Mouse (Mus musculus) MEL (cell line): ENCODE results near the gene Pdzd2. TPM values are rescaled to one million over a fixed set of nuclear protein-coding genes. Genes with fewer than 3 reads are reported as not detected.

Source experiments
- DNase-seq: peaks from one replicate; pipeline ENCODE4 v3.0.0; 2011; ENCODE audit warnings: low read depth, low spot score
- H3K27ac ChIP-seq: 2 replicates; pipeline ENCODE4 v1.5.1; 2012; ENCODE audit warnings: low read depth, mild to moderate bottlenecking, control low read depth, low read length, moderate library complexity; ENCODE audit not compliant: control insufficient read depth
- H3K27me3 ChIP-seq, 2 experiments: fragments of 150-350 bp in 1 of 2; sonication (generic) in 1 of 2; 2 replicates each; pipeline ENCODE4 v1.6.1; 2012; ENCODE audit warnings: low read length in 2 of 2, mild to moderate bottlenecking in 2 of 2, improper control_type of control experiment in 1 of 2, moderate library complexity in 1 of 2; ENCODE audit not compliant: insufficient read depth in 2 of 2, control insufficient read depth in 1 of 2
- H3K36me3 ChIP-seq, 2 experiments: 2 replicates each; pipeline ENCODE4 v1.6.1; 2012 to 2014; ENCODE audit warnings: low read length in 2 of 2, improper control_type of control experiment in 1 of 2, inconsistent platforms in 1 of 2, mild to moderate bottlenecking in 1 of 2; ENCODE audit not compliant: insufficient read depth in 2 of 2, control insufficient read depth in 1 of 2
- H3K4me1 ChIP-seq, 2 experiments: fragments of 150-350 bp in 1 of 2; sonication (generic) in 1 of 2; 2 replicates each; pipeline ENCODE4 v1.6.1; 2012; ENCODE audit warnings: low read length in 2 of 2, improper control_type of control experiment in 1 of 2, mild to moderate bottlenecking in 1 of 2; ENCODE audit not compliant: insufficient read depth in 2 of 2, control insufficient read depth in 1 of 2
- H3K4me3 ChIP-seq, 2 experiments: fragments of 150-350 bp in 1 of 2; sonication (generic) in 1 of 2; 2 replicates each; pipeline ENCODE4 v1.5.1; 2012; ENCODE audit warnings: low read depth in 2 of 2, low read length in 2 of 2, mild to moderate bottlenecking in 2 of 2, moderate library complexity in 2 of 2, control low read depth in 1 of 2, improper control_type of control experiment in 1 of 2; ENCODE audit not compliant: control insufficient read depth in 1 of 2, insufficient read depth in 1 of 2
- H3K79me2 ChIP-seq: 2 replicates; pipeline ENCODE4 v1.6.1; 2012; ENCODE audit warnings: mild to moderate bottlenecking, low read length, moderate library complexity; ENCODE audit not compliant: control insufficient read depth, poor library complexity, insufficient read depth
- H3K9ac ChIP-seq: 2 replicates; pipeline ENCODE4 v1.6.1; 2012; ENCODE audit warnings: low read depth, mild to moderate bottlenecking, control low read depth, low read length, moderate library complexity; ENCODE audit not compliant: control insufficient read depth, poor library complexity, severe bottlenecking
- H3K9me3 ChIP-seq: fragments of 150-350 bp; sonication (generic); replicated peaks from 2 replicates; pipeline ENCODE4 v1.6.1; 2012; ENCODE audit warnings: mild to moderate bottlenecking, low read length, improper control_type of control experiment, moderate library complexity; ENCODE audit not compliant: insufficient read depth
- BHLHE40 ChIP-seq: IDR thresholded peaks from 2 replicates; pipeline ENCODE4 v1.6.1; 2012; ENCODE audit warnings: low read depth, mild to moderate bottlenecking, inconsistent platforms, low read length, improper control_type of control experiment, borderline replicate concordance
- CHD1 ChIP-seq: IDR thresholded peaks from 2 replicates; pipeline ENCODE4 v1.6.1; 2012; ENCODE audit warnings: low read depth, mild to moderate bottlenecking, inconsistent platforms, low read length, improper control_type of control experiment
- E2F4 ChIP-seq: IDR thresholded peaks from 2 replicates; pipeline ENCODE4 v1.6.1; 2011; ENCODE audit warnings: low read depth, low read length, improper control_type of control experiment, borderline replicate concordance
- EP300 ChIP-seq, 2 experiments: IDR thresholded peaks; 2 replicates each; pipeline ENCODE4 v1.6.1; 2011; ENCODE audit warnings: improper control_type of control experiment in 2 of 2, low read length in 2 of 2, low read depth in 1 of 2, mild to moderate bottlenecking in 1 of 2
- ETS1 ChIP-seq: IDR thresholded peaks from 2 replicates; pipeline ENCODE4 v1.6.1; 2012; ENCODE audit warnings: low read depth, mild to moderate bottlenecking, inconsistent platforms, low read length, improper control_type of control experiment, moderate library complexity
- GABPA ChIP-seq: IDR thresholded peaks from 2 replicates; pipeline ENCODE4 v1.6.1; 2012; ENCODE audit warnings: low read depth, mild to moderate bottlenecking, inconsistent platforms, low read length, improper control_type of control experiment, moderate library complexity
- HCFC1 ChIP-seq: IDR thresholded peaks from 2 replicates; pipeline ENCODE4 v1.6.1; 2012; ENCODE audit warnings: low read depth, mild to moderate bottlenecking, inconsistent platforms, low read length, improper control_type of control experiment, moderate library complexity
- KAT2A ChIP-seq: conservative IDR thresholded peaks from 2 replicates; pipeline ENCODE4 v1.6.1; 2012; ENCODE audit warnings: low read depth, low read length, improper control_type of control experiment, inconsistent platforms
- MAFK ChIP-seq: IDR thresholded peaks from 2 replicates; pipeline ENCODE4 v1.6.1; 2011; ENCODE audit warnings: low read depth, mild to moderate bottlenecking, low read length, improper control_type of control experiment, borderline replicate concordance
- MAX ChIP-seq: IDR thresholded peaks from 2 replicates; pipeline ENCODE4 v1.6.1; 2011; ENCODE audit warnings: low read length, improper control_type of control experiment
- MAZ ChIP-seq: IDR thresholded peaks from 2 replicates; pipeline ENCODE4 v1.6.1; 2012; ENCODE audit warnings: low read depth, mild to moderate bottlenecking, inconsistent platforms, low read length, improper control_type of control experiment
- MXI1 ChIP-seq: IDR thresholded peaks from 2 replicates; pipeline ENCODE4 v1.6.1; 2011; ENCODE audit warnings: mild to moderate bottlenecking, low read depth, low read length, improper control_type of control experiment
- MYC ChIP-seq: IDR thresholded peaks from 2 replicates; pipeline ENCODE4 v1.6.1; 2011; ENCODE audit warnings: low read depth, mild to moderate bottlenecking, low read length, improper control_type of control experiment, moderate library complexity
- POLR2AphosphoS2 ChIP-seq: IDR thresholded peaks from 2 replicates; pipeline ENCODE4 v1.6.1; 2011; ENCODE audit warnings: low read length, improper control_type of control experiment
- RCOR1 ChIP-seq: IDR thresholded peaks from 2 replicates; pipeline ENCODE4 v1.6.1; 2012; ENCODE audit warnings: low read depth, mild to moderate bottlenecking, inconsistent platforms, low read length, improper control_type of control experiment
- SIN3A ChIP-seq: IDR thresholded peaks from 2 replicates; pipeline ENCODE4 v1.6.1; 2012; ENCODE audit warnings: low read length, improper control_type of control experiment, inconsistent platforms
- TCF12 ChIP-seq: IDR thresholded peaks from 2 replicates; pipeline ENCODE4 v1.6.1; 2014; ENCODE audit warnings: low read depth, mild to moderate bottlenecking, inconsistent platforms, low read length, improper control_type of control experiment, moderate library complexity
- UBTF ChIP-seq: IDR thresholded peaks from 2 replicates; pipeline ENCODE4 v1.6.1; 2012; ENCODE audit warnings: low read depth, mild to moderate bottlenecking, inconsistent platforms, low read length, improper control_type of control experiment, moderate library complexity, borderline replicate concordance; ENCODE audit not compliant: insufficient read depth
- USF1 ChIP-seq: IDR thresholded peaks from 2 replicates; pipeline ENCODE4 v1.6.1; 2014; ENCODE audit warnings: low read depth, mild to moderate bottlenecking, inconsistent platforms, low read length, improper control_type of control experiment, moderate library complexity
- ZC3H11A ChIP-seq: IDR thresholded peaks from 2 replicates; pipeline ENCODE4 v1.6.1; 2012; ENCODE audit warnings: low read depth, mild to moderate bottlenecking, inconsistent platforms, low read length, improper control_type of control experiment
- ZKSCAN1 ChIP-seq: IDR thresholded peaks from 2 replicates; pipeline ENCODE4 v1.6.1; 2012; ENCODE audit warnings: low read depth, mild to moderate bottlenecking, inconsistent platforms, low read length, improper control_type of control experiment, moderate library complexity
- ZMIZ1 ChIP-seq: IDR thresholded peaks from 2 replicates; pipeline ENCODE4 v1.6.1; 2012; ENCODE audit warnings: low read depth, mild to moderate bottlenecking, inconsistent platforms, low read length, improper control_type of control experiment, moderate library complexity
- polyA plus RNA-seq, 2 experiments: library from polyadenylated mRNA; stranded (reverse) in 1 of 2; unstranded in 1 of 2; fragments of >175 nt in 1 of 2; fragments of >200 nt in 1 of 2; gene quantifications; 2 replicates each; pipeline versions ENCODE4 v1.2.1 to v1.2.4; 2012; ENCODE audit warnings: low replicate concordance in 2 of 2, low read depth in 1 of 2; ENCODE audit not compliant: insufficient read length in 2 of 2, insufficient read depth in 1 of 2, missing spikeins in 1 of 2
- total RNA-seq: library from RNA; depleted of rRNA; stranded (reverse); fragments of 300-350 nt; gene quantifications from 2 replicates; pipeline ENCODE4 v1.2.3, GENCODE M21; 2012

Pdzd2 gene
- total and polyA plus RNA-seq, 3 experiments, result 0.15 to 0.33 TPM; not detected in 1

DNA sequence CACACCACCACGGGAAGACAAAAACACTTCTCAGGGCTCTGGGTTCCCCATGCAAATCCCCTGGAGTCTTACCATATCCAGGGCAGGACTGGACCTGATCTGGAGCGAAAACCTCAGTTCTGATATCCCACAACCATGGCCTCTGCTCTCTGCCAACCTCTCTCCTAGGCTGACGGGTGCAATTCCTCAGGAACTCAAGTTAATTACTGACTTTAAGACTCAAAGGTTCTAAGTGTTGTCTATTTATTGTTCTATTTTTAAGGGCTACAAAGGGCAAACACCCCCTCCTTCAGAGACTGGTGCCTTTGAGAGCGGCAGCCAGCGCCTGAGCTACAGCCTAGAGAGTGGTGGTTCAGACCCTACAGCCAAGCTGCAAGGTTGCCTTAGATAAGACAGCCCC, 65.7 kb downstream of the Pdzd2 start:
- Histone ChIP-seq H3K9ac (no peak overlapping the region), H3K27ac (no peak overlapping the region)
- TF ChIP-seq MAZ (no peak), MAFK (no peak), SIN3A (no peak), ZMIZ1 (no peak), BHLHE40 (no peak), RCOR1 (no peak), MAX (no peak), MXI1 (no peak), USF1 (no peak), ZKSCAN1 (no peak), TCF12 (no peak), ETS1 (no peak), MYC (no peak), ZC3H11A (no peak), E2F4 (no peak), UBTF (no peak), POLR2AphosphoS2 (no peak), GABPA (no peak), CHD1 (no peak), EP300 (IDR thresholded peaks at IDR 0.05; ENCODE audit: low read depth in 1 of 2, low read length in 2 of 2) (no peak)
- TF ChIP-seq, all 39 proteins: peak for 0
- Histone ChIP-seq H3K27me3 (no peaks in the 10 kb centered on the region; a peak in 1 of 4 replicates), H3K4me3 (no peak overlapping the region), H3K36me3 (no peaks in the 10 kb centered on the region), H3K9me3 (no peaks in the 10 kb centered on the region), H3K4me1 (no peaks in the 10 kb centered on the region), H3K79me2 (no peaks in the 10 kb centered on the region)
- DNase-seq, result no peak

GRCm38 (mm10) chr15:12667760-12668520, 71.8 kb downstream of the Pdzd2 start:
- peak overlapping the region; percentile 52 for H3K9ac ChIP-seq
- H3K4me1 ChIP-seq, result no peaks in the 10 kb centered on the region
- no peaks in the 10 kb centered on the region; a peak in 1 of 4 replicates for H3K27me3 ChIP-seq
- H3K36me3 ChIP-seq, result no peaks in the 10 kb centered on the region
- TF ChIP-seq KAT2A, result no peak
- TF ChIP-seq HCFC1, result 0 out of 2 replicates have a peak, but pooled peaks have one; percentile 38
- no peaks in the 10 kb centered on the region for H3K9me3 ChIP-seq
- peak; percentile 77 for DNase-seq
- H3K27ac ChIP-seq, result no peak overlapping the region
- peak overlapping the region; percentile 62 to 70 for H3K4me3 ChIP-seq
- no peaks in the 10 kb centered on the region for H3K79me2 ChIP-seq
